Mouse (Mus musculus): Measurements from ENCODE around the gene Fzr1. TPM values are rescaled to one million over a fixed set of nuclear protein-coding genes. Genes with fewer than 3 reads are reported as not detected.

Gene Fzr1
- total and polyA plus RNA-seq, 2 experiments from 2014 or later, result 47.6 to 48.4 TPM

DNA sequence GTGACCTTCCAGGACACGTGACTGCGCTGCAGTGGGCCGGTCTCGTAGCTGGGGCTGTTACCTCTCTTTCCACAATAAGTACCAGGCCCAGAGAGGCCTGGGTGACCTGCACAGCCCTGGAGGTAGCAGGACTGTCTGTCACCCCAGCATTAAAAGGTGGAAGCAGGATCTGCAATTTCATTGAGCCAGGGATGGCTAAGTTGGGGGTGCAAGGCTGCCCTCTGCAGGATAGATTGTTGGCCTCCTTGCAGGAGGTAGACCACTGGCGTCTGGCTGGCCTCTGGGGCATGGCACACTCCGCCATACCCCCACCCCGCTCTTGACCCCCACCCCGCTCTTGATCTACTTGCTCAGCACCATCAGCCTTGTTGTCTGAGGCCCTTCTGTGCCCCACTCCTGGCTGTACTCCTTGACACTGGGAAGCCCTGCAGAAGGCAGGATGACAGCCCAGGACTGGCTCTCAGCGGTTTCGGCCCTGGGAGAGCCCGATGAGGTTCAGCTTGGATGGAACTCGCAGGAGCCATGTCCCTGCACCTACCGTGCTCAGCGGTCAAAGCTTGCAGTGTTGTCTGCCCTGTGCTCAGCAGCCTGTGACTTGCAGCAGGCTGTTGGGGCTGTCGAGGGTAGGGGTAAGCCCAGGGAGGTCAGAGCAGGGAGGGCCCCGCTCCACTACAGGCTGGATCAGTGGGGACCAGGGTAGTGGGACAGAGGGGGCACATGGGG lies 61.8 kb downstream of the Fzr1 start:
- Histone ChIP-seq H3K36me3 (replicated peaks; ENCODE audit: control insufficient read depth, insufficient read depth, low read length) (peaks cover 62% of the 10 kb centered on the region), H3K4me3 (ENCODE audit: low read depth, low read length) (no peak overlapping the region)
- ATAC-seq (ENCODE audit: insufficient read depth, low read depth), result no peak

More for the DNA sequence above, 61.8 kb downstream of the Fzr1 start:
- WGBS, result 47% methylated on average over 16 of the region's 16 CpGs
- Histone ChIP-seq H3K27me3 (ENCODE audit: control insufficient read depth, insufficient read depth, low read length) (no peaks in the 10 kb centered on the region), H3K4me2 (ENCODE audit: low read depth, low read length) (peak overlapping the region; percentile 47), H3K9ac (replicated peaks; ENCODE audit: low read depth, low read length) (peak overlapping the region; percentile 17; the same call in 1 of the 2 replicates), H3K27ac (ENCODE audit: low read depth) (no peak overlapping the region), H3K9me3 (replicated peaks; ENCODE audit: control insufficient read depth, low read length) (no peaks in the 10 kb centered on the region), H3K4me1 (ENCODE audit: control insufficient read depth, insufficient read depth) (peaks cover 13% of the 10 kb centered on the region)
- no peak for DNase-seq (ENCODE audit: low spot score)
- TF ChIP-seq EP300 (IDR thresholded peaks at IDR 0.05; ENCODE audit: low read depth) (no peak), CTCF (IDR thresholded peaks at IDR 0.05; ENCODE audit: low read depth) (peak; percentile 52)

Small RNA genes within 50 kb of the gene (microRNA-seq; reads per million reads assigned to microRNA genes)
- gene Mir1191b (2.0 reads per million, percentile 5 among the genes with 10 or more reads in this experiment), gene Mir6913 (0.54 reads per million)

Other genes with a start within 250 kb of the Fzr1 start
Only the 30 nearest of the 34 such genes appear.
- 14.4 and 19.6 TPM in 2 replicates for gene Pias4, start 210.6 kb downstream of the Fzr1 start, total RNA-seq (2014; rRNA removed; ENCODE audit: low replicate concordance)
- 19.8 and 20.7 TPM in 2 replicates for gene Pias4, start 210.6 kb downstream of the Fzr1 start, polyA plus RNA-seq (2015; fragmentation: Nextera tagmentation; extraction: Ambion mirVana)
- gene Eef2, start 201.9 kb downstream of the Fzr1 start, total RNA-seq (2014; rRNA removed; ENCODE audit: low replicate concordance), result 1,828 and 2,004 TPM in 2 replicates
- 353 and 370 TPM in 2 replicates for gene Eef2, start 201.9 kb downstream of the Fzr1 start, polyA plus RNA-seq (2015; fragmentation: Nextera tagmentation; extraction: Ambion mirVana)
- gene Dapk3, start 195.5 kb downstream of the Fzr1 start, total RNA-seq (2014; rRNA removed; ENCODE audit: low replicate concordance), result 56.5 and 72.7 TPM in 2 replicates
- 29.0 and 31.7 TPM in 2 replicates for gene Dapk3, start 195.5 kb downstream of the Fzr1 start, polyA plus RNA-seq (2015; fragmentation: Nextera tagmentation; extraction: Ambion mirVana)
- gene 4930442H23Rik, start 194.7 kb downstream of the Fzr1 start, total RNA-seq (2014; rRNA removed; ENCODE audit: low replicate concordance), result not detected in 2 replicates
- gene 4930442H23Rik, start 194.7 kb downstream of the Fzr1 start, polyA plus RNA-seq (2015; fragmentation: Nextera tagmentation; extraction: Ambion mirVana), result 0.12 TPM in 1 of 2 replicates, not detected in the other
- gene Nmrk2, start 176.5 kb downstream of the Fzr1 start, total RNA-seq (2014; rRNA removed; ENCODE audit: low replicate concordance), result 30.5 and 35.2 TPM in 2 replicates
- gene Nmrk2, start 176.5 kb downstream of the Fzr1 start, polyA plus RNA-seq (2015; fragmentation: Nextera tagmentation; extraction: Ambion mirVana), result 13.0 and 14.2 TPM in 2 replicates
- gene Atcay, start 147.7 kb downstream of the Fzr1 start, total RNA-seq (2014; rRNA removed; ENCODE audit: low replicate concordance), result 0.58 TPM in 1 of 2 replicates, not detected in the other
- gene Atcay, start 147.7 kb downstream of the Fzr1 start, polyA plus RNA-seq (2015; fragmentation: Nextera tagmentation; extraction: Ambion mirVana), result 0.25 TPM in 2 replicates
- gene Zfr2, start 145.4 kb downstream of the Fzr1 start, total RNA-seq (2014; rRNA removed; ENCODE audit: low replicate concordance), result 7.0 and 10.2 TPM in 2 replicates
- 2.2 and 2.6 TPM in 2 replicates for gene Zfr2, start 145.4 kb downstream of the Fzr1 start, polyA plus RNA-seq (2015; fragmentation: Nextera tagmentation; extraction: Ambion mirVana)
- gene Matk, start 125.6 kb downstream of the Fzr1 start, total RNA-seq (2014; rRNA removed; ENCODE audit: low replicate concordance), result 0.31 and 0.66 TPM in 2 replicates
- 0.42 and 0.51 TPM in 2 replicates for gene Matk, start 125.6 kb downstream of the Fzr1 start, polyA plus RNA-seq (2015; fragmentation: Nextera tagmentation; extraction: Ambion mirVana)
- 272 and 288 TPM in 2 replicates for gene Mrpl54, start 111.6 kb downstream of the Fzr1 start, total RNA-seq (2014; rRNA removed; ENCODE audit: low replicate concordance)
- gene Mrpl54, start 111.6 kb downstream of the Fzr1 start, polyA plus RNA-seq (2015; fragmentation: Nextera tagmentation; extraction: Ambion mirVana), result 264 and 272 TPM in 2 replicates
- 84.8 and 114 TPM in 2 replicates for gene Apba3, start 111.6 kb downstream of the Fzr1 start, total RNA-seq (2014; rRNA removed; ENCODE audit: low replicate concordance)
- gene Apba3, start 111.6 kb downstream of the Fzr1 start, polyA plus RNA-seq (2015; fragmentation: Nextera tagmentation; extraction: Ambion mirVana), result 45.2 and 46.1 TPM in 2 replicates
- 0.12 and 2.3 TPM in 2 replicates for gene Tjp3, start 86.9 kb downstream of the Fzr1 start, total RNA-seq (2014; rRNA removed; ENCODE audit: low replicate concordance)
- 0.51 and 0.62 TPM in 2 replicates for gene Tjp3, start 86.9 kb downstream of the Fzr1 start, polyA plus RNA-seq (2015; fragmentation: Nextera tagmentation; extraction: Ambion mirVana)
- gene Pip5k1c, start 85.6 kb downstream of the Fzr1 start, total RNA-seq (2014; rRNA removed; ENCODE audit: low replicate concordance), result 38.5 and 44.3 TPM in 2 replicates
- 20.9 and 21.4 TPM in 2 replicates for gene Pip5k1c, start 85.6 kb downstream of the Fzr1 start, polyA plus RNA-seq (2015; fragmentation: Nextera tagmentation; extraction: Ambion mirVana)
- 14.3 and 14.9 TPM in 2 replicates for gene Cactin, start 57.4 kb downstream of the Fzr1 start, total RNA-seq (2014; rRNA removed; ENCODE audit: low replicate concordance)
- gene Cactin, start 57.4 kb downstream of the Fzr1 start, polyA plus RNA-seq (2015; fragmentation: Nextera tagmentation; extraction: Ambion mirVana), result 12.8 and 13.7 TPM in 2 replicates
- 4.7 and 10.5 TPM in 2 replicates for gene Tbxa2r, start 49.8 kb downstream of the Fzr1 start, total RNA-seq (2014; rRNA removed; ENCODE audit: low replicate concordance)
- gene Tbxa2r, start 49.8 kb downstream of the Fzr1 start, polyA plus RNA-seq (2015; fragmentation: Nextera tagmentation; extraction: Ambion mirVana), result 6.3 and 7.0 TPM in 2 replicates
- 0.08 and 0.12 TPM in 2 replicates for gene Gipc3, start 35.2 kb downstream of the Fzr1 start, total RNA-seq (2014; rRNA removed; ENCODE audit: low replicate concordance)
- 0.16 and 0.21 TPM in 2 replicates for gene Gipc3, start 35.2 kb downstream of the Fzr1 start, polyA plus RNA-seq (2015; fragmentation: Nextera tagmentation; extraction: Ambion mirVana)
- 63.9 and 80.7 TPM in 2 replicates for gene Hmg20b, start 28.0 kb downstream of the Fzr1 start, total RNA-seq (2014; rRNA removed; ENCODE audit: low replicate concordance)
- 92.3 and 94.5 TPM in 2 replicates for gene Hmg20b, start 28.0 kb downstream of the Fzr1 start, polyA plus RNA-seq (2015; fragmentation: Nextera tagmentation; extraction: Ambion mirVana)
- 20.2 and 30.5 TPM in 2 replicates for gene Mfsd12, start 21.0 kb downstream of the Fzr1 start, total RNA-seq (2014; rRNA removed; ENCODE audit: low replicate concordance)
- gene Mfsd12, start 21.0 kb downstream of the Fzr1 start, polyA plus RNA-seq (2015; fragmentation: Nextera tagmentation; extraction: Ambion mirVana), result 10.3 and 11.4 TPM in 2 replicates
- gene 4930404N11Rik, start 12.7 kb downstream of the Fzr1 start, total RNA-seq (2014; rRNA removed; ENCODE audit: low replicate concordance), result not detected in 2 replicates
- gene 4930404N11Rik, start 12.7 kb downstream of the Fzr1 start, polyA plus RNA-seq (2015; fragmentation: Nextera tagmentation; extraction: Ambion mirVana), result 0.68 and 1.0 TPM in 2 replicates
- gene Dohh, start 5.9 kb upstream of the Fzr1 start, total RNA-seq (2014; rRNA removed; ENCODE audit: low replicate concordance), result 123 and 139 TPM in 2 replicates
- gene Dohh, start 5.9 kb upstream of the Fzr1 start, polyA plus RNA-seq (2015; fragmentation: Nextera tagmentation; extraction: Ambion mirVana), result 75.2 and 77.6 TPM in 2 replicates
- 0.11 TPM in 1 of 2 replicates, not detected in the other for gene Gm48551, start 6.0 kb upstream of the Fzr1 start, total RNA-seq (2014; rRNA removed; ENCODE audit: low replicate concordance)
- gene Gm48551, start 6.0 kb upstream of the Fzr1 start, polyA plus RNA-seq (2015; fragmentation: Nextera tagmentation; extraction: Ambion mirVana), result 0.43 and 1.1 TPM in 2 replicates
- gene Gm48552, start 10.5 kb upstream of the Fzr1 start, total RNA-seq (2014; rRNA removed; ENCODE audit: low replicate concordance), result not detected in 2 replicates
- gene Gm48552, start 10.5 kb upstream of the Fzr1 start, polyA plus RNA-seq (2015; fragmentation: Nextera tagmentation; extraction: Ambion mirVana), result 0.45 and 0.70 TPM in 2 replicates
- gene Smim24, start 14.5 kb upstream of the Fzr1 start, total RNA-seq (2014; rRNA removed; ENCODE audit: low replicate concordance), result 6.6 and 7.8 TPM in 2 replicates
- gene Smim24, start 14.5 kb upstream of the Fzr1 start, polyA plus RNA-seq (2015; fragmentation: Nextera tagmentation; extraction: Ambion mirVana), result 3.3 and 3.8 TPM in 2 replicates
- gene Nfic, start 77.1 kb upstream of the Fzr1 start, total RNA-seq (2014; rRNA removed; ENCODE audit: low replicate concordance), result 24.6 and 47.6 TPM in 2 replicates
- gene Nfic, start 77.1 kb upstream of the Fzr1 start, polyA plus RNA-seq (2015; fragmentation: Nextera tagmentation; extraction: Ambion mirVana), result 73.7 and 77.9 TPM in 2 replicates
- not detected in 2 replicates for gene Celf5, start 104.2 kb upstream of the Fzr1 start, total RNA-seq (2014; rRNA removed; ENCODE audit: low replicate concordance)
- gene Celf5, start 104.2 kb upstream of the Fzr1 start, polyA plus RNA-seq (2015; fragmentation: Nextera tagmentation; extraction: Ambion mirVana), result 0.07 and 0.08 TPM in 2 replicates
- gene Ncln, start 117.9 kb upstream of the Fzr1 start, total RNA-seq (2014; rRNA removed; ENCODE audit: low replicate concordance), result 88.5 and 91.5 TPM in 2 replicates
- gene Ncln, start 117.9 kb upstream of the Fzr1 start, polyA plus RNA-seq (2015; fragmentation: Nextera tagmentation; extraction: Ambion mirVana), result 27.1 and 30.5 TPM in 2 replicates
- 0.66 TPM in 1 of 2 replicates, not detected in the other for gene S1pr4, start 121.6 kb upstream of the Fzr1 start, total RNA-seq (2014; rRNA removed; ENCODE audit: low replicate concordance)
- gene S1pr4, start 121.6 kb upstream of the Fzr1 start, polyA plus RNA-seq (2015; fragmentation: Nextera tagmentation; extraction: Ambion mirVana), result 0.34 and 0.43 TPM in 2 replicates
- 0.35 TPM in 1 of 2 replicates, not detected in the other for gene Gna15, start 145.7 kb upstream of the Fzr1 start, total RNA-seq (2014; rRNA removed; ENCODE audit: low replicate concordance)
- gene Gna15, start 145.7 kb upstream of the Fzr1 start, polyA plus RNA-seq (2015; fragmentation: Nextera tagmentation; extraction: Ambion mirVana), result 0.59 and 0.63 TPM in 2 replicates
- gene Gna11, start 166.7 kb upstream of the Fzr1 start, total RNA-seq (2014; rRNA removed; ENCODE audit: low replicate concordance), result 68.2 and 83.9 TPM in 2 replicates
- gene Gna11, start 166.7 kb upstream of the Fzr1 start, polyA plus RNA-seq (2015; fragmentation: Nextera tagmentation; extraction: Ambion mirVana), result 50.1 and 52.4 TPM in 2 replicates
- 851 and 870 TPM in 2 replicates for gene Aes, start 181.0 kb upstream of the Fzr1 start, total RNA-seq (2014; rRNA removed; ENCODE audit: low replicate concordance)
- 765 and 767 TPM in 2 replicates for gene Aes, start 181.0 kb upstream of the Fzr1 start, polyA plus RNA-seq (2015; fragmentation: Nextera tagmentation; extraction: Ambion mirVana)
- gene Tle2, start 196.0 kb upstream of the Fzr1 start, total RNA-seq (2014; rRNA removed; ENCODE audit: low replicate concordance), result 6.8 and 10.4 TPM in 2 replicates
- 11.1 and 11.9 TPM in 2 replicates for gene Tle2, start 196.0 kb upstream of the Fzr1 start, polyA plus RNA-seq (2015; fragmentation: Nextera tagmentation; extraction: Ambion mirVana)